Mouse (Mus musculus) liver, adult 2 months (tissue): ENCODE results near the gene Glp1r. TPM values are rescaled to one million over a fixed set of nuclear protein-coding genes. Genes with fewer than 3 reads are reported as not detected.

Source experiments
- DNase-seq: peaks from one replicate; pipeline ENCODE4 v3.0.0-alpha.2; 2011; ENCODE audit warnings: low read depth, low spot score; ENCODE audit errors: extremely low read depth
- H3K27ac ChIP-seq: fragments of 200-500 bp; replicated peaks from 2 replicates; pipeline ENCODE4 v1.5.1; 2012; ENCODE audit warnings: low read depth, mild to moderate bottlenecking, control low read depth, inconsistent platforms, low read length; ENCODE audit not compliant: insufficient read depth
- H3K27me3 ChIP-seq: fragments of 200-500 bp; 2 replicates; pipeline ENCODE4 v1.6.1; 2012; ENCODE audit warnings: mild to moderate bottlenecking, moderate library complexity, low read length, inconsistent platforms; ENCODE audit not compliant: control insufficient read depth, insufficient read depth
- H3K36me3 ChIP-seq: fragments of 200-500 bp; 2 replicates; pipeline ENCODE4 v1.6.1; 2012; ENCODE audit warnings: low read length, inconsistent platforms; ENCODE audit not compliant: control insufficient read depth, insufficient read depth
- H3K4me1 ChIP-seq: fragments of 200-500 bp; 2 replicates; pipeline ENCODE4 v1.6.1; 2011; ENCODE audit warnings: low read length; ENCODE audit not compliant: control insufficient read depth, insufficient read depth
- H3K4me3 ChIP-seq: fragments of 200-500 bp; 2 replicates; pipeline ENCODE4 v1.5.1; 2011; ENCODE audit warnings: low read depth, mild to moderate bottlenecking, control low read depth, low read length, moderate library complexity; ENCODE audit not compliant: insufficient read depth
- H3K79me2 ChIP-seq: fragments of 200-500 bp; 2 replicates; pipeline ENCODE4 v1.6.1; 2012; ENCODE audit warnings: inconsistent platforms, mild to moderate bottlenecking, low read length, moderate library complexity; ENCODE audit not compliant: control insufficient read depth, insufficient read depth
- H3K9ac ChIP-seq: fragments of 200-500 bp; 2 replicates; pipeline ENCODE4 v1.6.1; 2012; ENCODE audit warnings: low read depth, mild to moderate bottlenecking, control low read depth, inconsistent platforms, low read length
- CTCF ChIP-seq: fragments of 200-500 bp; IDR thresholded peaks from 2 replicates; pipeline ENCODE4 v1.5.1; 2011; ENCODE audit warnings: low read depth, low read length, control low read depth
- POLR2A ChIP-seq: fragments of 200-500 bp; IDR thresholded peaks from 2 replicates; pipeline ENCODE4 v1.6.1; 2011; ENCODE audit warnings: low read length, control low read depth; ENCODE audit not compliant: insufficient read depth; ENCODE audit errors: extremely low read depth
- WGBS: fragments of 180-500 bp; shearing (Covaris S2); methylation state at CpG from one replicate; pipeline ENCODE4 v1.1.7; 2018; 5-methylcytosine and 5-hydroxymethylcytosine counted together
- polyA plus RNA-seq: library from polyadenylated mRNA; depleted of rRNA; stranded (reverse); fragments of >200 nt; gene quantifications from 2 replicates; pipeline ENCODE4 v1.2.3, GENCODE M21; 2012; rRNA removed
- total RNA-seq: library from RNA; depleted of rRNA; stranded (reverse); fragments of >200 nt; gene quantifications from 2 replicates; pipeline ENCODE4 v1.2.3, GENCODE M21; 2014; rRNA removed

Glp1r gene
- total and polyA plus RNA-seq, 2 experiments, result 0.02 to 0.09 TPM

DNA sequence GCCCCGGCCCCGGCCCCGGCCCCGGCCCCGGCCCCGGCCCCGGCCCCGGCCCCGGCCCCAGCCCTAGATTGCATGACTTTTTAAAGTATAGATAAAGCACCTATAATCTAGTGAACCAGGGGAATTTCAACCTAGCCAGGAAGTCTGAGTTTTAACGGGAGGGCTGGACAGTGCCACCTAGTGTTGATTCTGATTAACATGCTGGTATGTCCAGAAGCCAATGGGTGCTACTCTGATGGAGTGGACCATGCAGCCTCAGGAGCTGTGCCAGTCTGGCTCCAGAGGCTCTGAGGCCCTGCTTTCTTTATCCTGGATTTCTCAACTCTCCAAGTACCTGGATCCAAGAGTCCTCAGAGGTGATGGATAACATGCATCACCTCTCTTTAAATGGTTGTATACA is 88.6 kb downstream of the Glp1r start:
- peak; percentile 15 for DNase-seq
- no peaks in the 10 kb centered on the region for H3K27me3 ChIP-seq

More for the DNA sequence above, 88.6 kb downstream of the Glp1r start:
- WGBS, result 44% methylated on average over 10 of the region's 10 CpGs
- Histone ChIP-seq H3K79me2 (no peaks in the 10 kb centered on the region), H3K36me3 (no peaks in the 10 kb centered on the region), H3K9ac (no peak overlapping the region), H3K4me3 (no peak overlapping the region), H3K27ac (no peak overlapping the region), H3K4me1 (no peaks in the 10 kb centered on the region)
- TF ChIP-seq POLR2A (no peak), CTCF (peak; percentile 42)

Other genes starting within 250 kb of the Glp1r start
- gene Umodl1, start 52.8 kb downstream of the Glp1r start, total RNA-seq, result not detected in 2 replicates
- not detected in 2 replicates for gene Umodl1, start 52.8 kb downstream of the Glp1r start, polyA plus RNA-seq
- gene Abcg1, start 155.9 kb downstream of the Glp1r start, total RNA-seq, result 5.0 and 6.0 TPM in 2 replicates
- gene Abcg1, start 155.9 kb downstream of the Glp1r start, polyA plus RNA-seq, result 1.8 and 3.4 TPM in 2 replicates
- 0.37 and 3.8 TPM in 2 replicates for gene Tff3, start 227.8 kb downstream of the Glp1r start, total RNA-seq
- gene Tff3, start 227.8 kb downstream of the Glp1r start, polyA plus RNA-seq, result 0.72 and 2.9 TPM in 2 replicates
- gene Tff2, start 242.5 kb downstream of the Glp1r start, total RNA-seq, result 2.2 and 5.8 TPM in 2 replicates
- gene Tff2, start 242.5 kb downstream of the Glp1r start, polyA plus RNA-seq, result 0.25 TPM in 1 of 2 replicates, not detected in the other